Mouse (Mus musculus) erythroblast, embryonic 14.5 days (primary cell): ENCODE data around the gene Foxp1.

Source experiments
- GATA1 ChIP-seq: IDR thresholded peaks from 2 replicates; pipeline ENCODE4 v1.6.1; 2012; ENCODE audit warnings: low read length, inconsistent platforms, mixed read lengths
- TAL1 ChIP-seq: IDR thresholded peaks from 3 replicates; pipeline ENCODE4 v1.6.1; 2012; ENCODE audit warnings: low read length, inconsistent platforms, mixed read lengths

GRCm38 (mm10) chr6:99540653-99541052 lies 18.1 kb upstream of the Foxp1 start:
- TF ChIP-seq GATA1: no peak
- no peak for TF ChIP-seq TAL1
